Mouse (Mus musculus): ENCODE measurements at regions not wholly inside any gene's neighbourhood (a gene's known extent, or its start where the extent isn't known, plus 50 kb on each side); places are given as distances from the start of the nearest gene placed in this dataset.

DNA sequence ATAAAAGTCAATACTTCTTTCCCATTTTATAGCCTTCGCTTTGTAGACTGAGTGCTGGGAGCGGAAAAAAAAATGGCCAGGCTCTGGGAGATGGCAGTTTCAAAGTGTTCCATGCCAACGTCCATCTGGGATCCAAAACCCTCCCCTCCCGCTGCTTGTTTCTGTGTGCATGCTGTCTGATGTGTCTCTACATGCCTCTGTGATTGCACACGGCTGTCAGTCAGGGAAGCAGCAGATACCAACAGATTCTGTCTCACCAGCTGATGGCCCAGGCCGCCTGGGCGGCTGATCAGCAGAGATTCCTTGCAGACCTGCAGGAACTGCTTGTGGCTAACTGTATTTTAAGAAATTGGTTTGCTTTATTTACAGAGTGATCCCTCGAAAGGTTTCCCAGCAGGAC is 245.4 kb upstream of the Satb1 start:
- Histone ChIP-seq H3K4me1 (ENCODE audit: control insufficient read depth in 1 of 2, insufficient read depth in 2 of 2) (no peaks in the 10 kb centered on the region), H3K27ac (ENCODE audit: insufficient read depth, low read depth) (no peak overlapping the region), H3K4me2 (ENCODE audit: insufficient read depth, low read depth, poor library complexity, severe bottlenecking) (no peak overlapping the region), H3K9me3 (replicated peaks; ENCODE audit: low read length) (peaks cover 74% of the 10 kb centered on the region), H3K27me3 (replicated peaks) (no peaks in the 10 kb centered on the region), H3K79me2 (replicated peaks; ENCODE audit: control insufficient read depth, extremely low read depth, insufficient read depth, poor library complexity, severe bottlenecking) (no peaks in the 10 kb centered on the region), H3K36me3 (replicated peaks in 1 of 2; ENCODE audit: control insufficient read depth in 1 of 2, insufficient read depth in 1 of 2, low read length in 1 of 2) (no peaks in the 10 kb centered on the region), H3K9ac (ENCODE audit: insufficient read depth, low read depth) (no peak overlapping the region), H3K4me3 (replicated peaks in 1 of 3; ENCODE audit: low read depth in 2 of 3, low read length in 2 of 3, poor library complexity in 1 of 3) (no peak overlapping the region)
- TF ChIP-seq POLR2AphosphoS2 (IDR thresholded peaks at IDR 0.05; ENCODE audit: low read depth, low read length): no peak
- TF ChIP-seq E2F4 (IDR thresholded peaks at IDR 0.05; ENCODE audit: insufficient replicate concordance, low read depth, low read length): no peak
- no peak for TF ChIP-seq BHLHE40 (IDR thresholded peaks at IDR 0.05; ENCODE audit: low read depth, low read length)
- TF ChIP-seq RCOR1 (conservative IDR thresholded peaks at IDR 0.05; ENCODE audit: low read depth, low read length): no peak
- TF ChIP-seq IRF4 (IDR thresholded peaks at IDR 0.05; ENCODE audit: low read depth, low read length): no peak
- TF ChIP-seq MAFK (IDR thresholded peaks at IDR 0.05; ENCODE audit: insufficient replicate concordance, low read length): no peak
- no peak for TF ChIP-seq GABPA (IDR thresholded peaks at IDR 0.05; ENCODE audit: insufficient replicate concordance, low read depth, low read length)
- no peak for DNase-seq (ENCODE audit: extremely low read depth)
- in situ Hi-C loops (cut with MboI; ENCODE audit: low pct_ligation_motif_present, low pct_unique_long_range_greater_than_20kb, low sequenced_read_pairs): no loop called here
- dilution Hi-C loops (cut with MboI; ENCODE audit: extremely low pct_ligation_motif_present, extremely low pct_unique_long_range_greater_than_20kb, low sequenced_read_pairs): no loop called here

DNA sequence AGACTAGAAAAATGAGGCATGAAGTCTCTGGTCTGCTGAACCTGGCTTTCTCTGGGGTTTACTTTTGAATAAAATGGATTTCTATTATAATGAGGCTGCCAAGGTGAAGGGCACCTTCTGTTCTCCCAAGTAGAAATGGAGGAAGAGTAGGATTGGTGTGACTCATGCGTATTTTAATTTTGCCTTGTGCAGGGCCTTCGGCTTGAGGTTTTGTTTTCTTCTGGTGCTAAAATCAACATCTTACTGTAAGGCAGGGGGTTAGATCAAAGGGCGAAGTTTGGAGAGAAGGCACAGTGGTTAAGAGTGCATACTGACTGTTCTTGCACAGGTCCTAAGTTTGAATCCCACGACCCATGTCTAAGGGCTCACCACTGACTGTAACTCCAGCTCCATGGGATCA is 244.9 kb upstream of the Satb1 start:
- DNase-seq (ENCODE audit: extremely low read depth): no peak
- H3K36me3 ChIP-seq (replicated peaks in 1 of 2; ENCODE audit: control insufficient read depth in 1 of 2, insufficient read depth in 1 of 2, low read length in 1 of 2): no peaks in the 10 kb centered on the region
- H3K27me3 ChIP-seq (replicated peaks): no peaks in the 10 kb centered on the region
- no peaks in the 10 kb centered on the region for H3K79me2 ChIP-seq (replicated peaks; ENCODE audit: control insufficient read depth, extremely low read depth, insufficient read depth, poor library complexity, severe bottlenecking)
- no peaks in the 10 kb centered on the region for H3K4me1 ChIP-seq (ENCODE audit: control insufficient read depth in 1 of 2, insufficient read depth in 2 of 2)
- no peak overlapping the region for H3K27ac ChIP-seq (ENCODE audit: insufficient read depth, low read depth)
- no peak overlapping the region for H3K9ac ChIP-seq (ENCODE audit: insufficient read depth, low read depth)
- TF ChIP-seq GABPA (IDR thresholded peaks at IDR 0.05; ENCODE audit: insufficient replicate concordance, low read depth, low read length) (no peak), POLR2AphosphoS2 (IDR thresholded peaks at IDR 0.05; ENCODE audit: low read depth, low read length) (no peak), BHLHE40 (IDR thresholded peaks at IDR 0.05; ENCODE audit: low read depth, low read length) (no peak), SMC3 (IDR thresholded peaks at IDR 0.05; ENCODE audit: low read depth, low read length) (no peak), ETS1 (conservative IDR thresholded peaks at IDR 0.05; ENCODE audit: low read depth, low read length) (no peak), NRF1 (IDR thresholded peaks at IDR 0.05; ENCODE audit: low read depth, low read length) (no peak), TBP (conservative IDR thresholded peaks at IDR 0.05; ENCODE audit: low read depth, low read length) (no peak), CHD1 (IDR thresholded peaks at IDR 0.05; ENCODE audit: low read depth, low read length) (no peak), ZKSCAN1 (IDR thresholded peaks at IDR 0.05; ENCODE audit: borderline replicate concordance, low read depth, low read length) (no peak), CHD2 (IDR thresholded peaks at IDR 0.05; ENCODE audit: low read length) (no peak), MYC (IDR thresholded peaks at IDR 0.05; ENCODE audit: low read depth, low read length) (no peak), UBTF (IDR thresholded peaks at IDR 0.05; ENCODE audit: low read depth, low read length) (no peak), ZC3H11A (IDR thresholded peaks at IDR 0.05; ENCODE audit: low read depth, low read length) (no peak), MEF2A (IDR thresholded peaks at IDR 0.05; ENCODE audit: borderline replicate concordance, low read depth, low read length) (no peak), HCFC1 (IDR thresholded peaks at IDR 0.05; ENCODE audit: low read depth, low read length) (no peak), MAZ (IDR thresholded peaks at IDR 0.05; ENCODE audit: low read depth, low read length) (no peak), ZNF384 (IDR thresholded peaks at IDR 0.05; ENCODE audit: low read depth, low read length) (no peak), SIN3A (IDR thresholded peaks at IDR 0.05; ENCODE audit: low read length) (no peak)
- no peak overlapping the region for H3K4me2 ChIP-seq (ENCODE audit: insufficient read depth, low read depth, poor library complexity, severe bottlenecking)
- in situ Hi-C loops (cut with MboI; ENCODE audit: low pct_ligation_motif_present, low pct_unique_long_range_greater_than_20kb, low sequenced_read_pairs) (no loop called here), dilution Hi-C loops (cut with MboI; ENCODE audit: extremely low pct_ligation_motif_present, extremely low pct_unique_long_range_greater_than_20kb, low sequenced_read_pairs) (no loop called here)
- H3K9me3 ChIP-seq (replicated peaks; ENCODE audit: low read length): peaks cover 74% of the 10 kb centered on the region
- H3K4me3 ChIP-seq (replicated peaks in 1 of 3; ENCODE audit: low read depth in 2 of 3, low read length in 2 of 3, poor library complexity in 1 of 3): no peak overlapping the region

Measured in CH12.LX (cell line).